Mouse (Mus musculus): ENCODE measurements at regions not wholly inside any gene's neighbourhood (a gene's known extent, or its start where the extent isn't known, plus 50 kb on each side); places are given as distances from the start of the nearest gene placed in this dataset.

- H3K27ac ChIP-seq (ENCODE audit: control insufficient read depth, low read depth, low read length): no peak overlapping the region
- H3K79me2 ChIP-seq (ENCODE audit: control insufficient read depth, insufficient read depth, low read length, poor library complexity): no peaks in the 10 kb centered on the region
- no peak for DNase-seq (ENCODE audit: low read depth, low spot score)
- H3K9me3 ChIP-seq (replicated peaks; ENCODE audit: insufficient read depth, low read length): no peaks in the 10 kb centered on the region
- no peak overlapping the region for H3K4me3 ChIP-seq (ENCODE audit: control insufficient read depth in 1 of 2, insufficient read depth in 1 of 2, low read depth in 2 of 2, low read length in 2 of 2)
- TF ChIP-seq NELFE (IDR thresholded peaks at IDR 0.05; ENCODE audit: low read depth, low read length): no peak
- TF ChIP-seq ELF1 (IDR thresholded peaks at IDR 0.05; ENCODE audit: low read depth, low read length): no peak
- no peak for TF ChIP-seq POLR2AphosphoS5 (IDR thresholded peaks at IDR 0.05; ENCODE audit: borderline replicate concordance, low read depth, low read length)
- TF ChIP-seq GATA1 (IDR thresholded peaks at IDR 0.05; ENCODE audit: low read depth, low read length): no peak
- no peak for TF ChIP-seq MAFK (IDR thresholded peaks at IDR 0.05; ENCODE audit: borderline replicate concordance, low read depth, low read length)
- no peak for TF ChIP-seq SIN3A (IDR thresholded peaks at IDR 0.05; ENCODE audit: low read length)
- no peak for TF ChIP-seq HCFC1 (IDR thresholded peaks at IDR 0.05; ENCODE audit: low read depth, low read length)
- no peak for TF ChIP-seq UBTF (IDR thresholded peaks at IDR 0.05; ENCODE audit: borderline replicate concordance, insufficient read depth, low read depth, low read length)
- TF ChIP-seq MYB (IDR thresholded peaks at IDR 0.05; ENCODE audit: low read depth, low read length): no peak
- TF ChIP-seq CHD1 (IDR thresholded peaks at IDR 0.05; ENCODE audit: low read depth, low read length): no peak
- TF ChIP-seq MXI1 (IDR thresholded peaks at IDR 0.05; ENCODE audit: low read depth, low read length): no peak
- TF ChIP-seq KAT2A (conservative IDR thresholded peaks at IDR 0.05; ENCODE audit: low read depth, low read length): no peak
- TF ChIP-seq BHLHE40 (IDR thresholded peaks at IDR 0.05; ENCODE audit: borderline replicate concordance, low read depth, low read length): no peak
- TF ChIP-seq ETS1 (IDR thresholded peaks at IDR 0.05; ENCODE audit: low read depth, low read length): no peak
- no peaks in the 10 kb centered on the region for H3K36me3 ChIP-seq (ENCODE audit: control insufficient read depth in 1 of 2, insufficient read depth in 2 of 2, low read length in 2 of 2)
- no peaks in the 10 kb centered on the region for H3K4me1 ChIP-seq (ENCODE audit: control insufficient read depth in 1 of 2, insufficient read depth in 2 of 2, low read length in 2 of 2)
- no peak overlapping the region for H3K9ac ChIP-seq (ENCODE audit: control insufficient read depth, low read depth, low read length, poor library complexity, severe bottlenecking)
- H3K27me3 ChIP-seq (ENCODE audit: control insufficient read depth in 1 of 2, insufficient read depth in 2 of 2, low read length in 2 of 2): no peaks in the 10 kb centered on the region
Measured at GRCm38 (mm10) chr13:25750460-25751408, 480.4 kb upstream of the Nrsn1 start.

- H3K4me1 ChIP-seq (ENCODE audit: control insufficient read depth in 1 of 2, insufficient read depth in 2 of 2, low read length in 2 of 2): no peaks in the 10 kb centered on the region
- H3K9ac ChIP-seq (ENCODE audit: control insufficient read depth, low read depth, low read length, poor library complexity, severe bottlenecking): no peak overlapping the region
- no peak for DNase-seq (ENCODE audit: low read depth, low spot score)
- H3K36me3 ChIP-seq (ENCODE audit: control insufficient read depth in 1 of 2, insufficient read depth in 2 of 2, low read length in 2 of 2): no peaks in the 10 kb centered on the region
- H3K27ac ChIP-seq (ENCODE audit: control insufficient read depth, low read depth, low read length): no peak overlapping the region
- no peak overlapping the region for H3K4me3 ChIP-seq (ENCODE audit: control insufficient read depth in 1 of 2, insufficient read depth in 1 of 2, low read depth in 2 of 2, low read length in 2 of 2)
- no peak for TF ChIP-seq ETS1 (IDR thresholded peaks at IDR 0.05; ENCODE audit: low read depth, low read length)
- TF ChIP-seq USF1 (IDR thresholded peaks at IDR 0.05; ENCODE audit: low read depth, low read length): no peak
- TF ChIP-seq GATA1 (IDR thresholded peaks at IDR 0.05; ENCODE audit: low read depth, low read length): no peak
- TF ChIP-seq GABPA (IDR thresholded peaks at IDR 0.05; ENCODE audit: low read depth, low read length): no peak
- H3K79me2 ChIP-seq (ENCODE audit: control insufficient read depth, insufficient read depth, low read length, poor library complexity): no peaks in the 10 kb centered on the region
- H3K27me3 ChIP-seq (ENCODE audit: control insufficient read depth in 1 of 2, insufficient read depth in 2 of 2, low read length in 2 of 2): no peaks in the 10 kb centered on the region
- H3K9me3 ChIP-seq (replicated peaks; ENCODE audit: insufficient read depth, low read length): no peaks in the 10 kb centered on the region
Measured at GRCm38 (mm10) chr13:25738601-25739000, 468.3 kb upstream of the Nrsn1 start.

Data from MEL (cell line).